Mouse (Mus musculus) spleen, adult 18-20 months (tissue): ENCODE results near the gene Skil.
"Not testable (repeated sequence)": the region's sequence is repeated elsewhere in the genome, so short reads cannot be mapped to it uniquely, and the experiment has no call there.

Experiments
- DNase-seq, 2 experiments: peaks; one replicate each; pipeline ENCODE4 v3.0.0; 2022; ENCODE audit warnings: mixed read lengths in 2 of 2

Gene Skil

DNA sequence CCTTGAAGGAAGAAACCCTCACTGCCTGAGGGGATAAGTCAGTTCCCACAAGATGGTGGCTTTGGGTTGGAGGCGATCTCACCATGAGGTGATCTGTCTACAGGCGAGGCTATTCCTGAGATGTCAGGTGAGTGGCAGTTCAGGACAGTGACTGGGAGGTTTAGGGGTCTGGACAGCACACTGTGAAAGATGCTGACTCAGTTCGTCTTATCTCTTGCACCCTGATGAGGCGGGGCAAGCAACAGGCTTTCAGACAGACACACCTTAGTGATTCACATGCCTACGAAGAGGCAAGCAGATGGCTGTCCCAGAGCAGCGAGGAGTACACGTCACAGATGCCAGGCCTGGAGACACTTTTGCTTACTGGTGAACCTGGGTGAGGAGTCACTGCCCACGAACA, 39.4 kb downstream of the Skil start:
- no peak for DNase-seq

DNA sequence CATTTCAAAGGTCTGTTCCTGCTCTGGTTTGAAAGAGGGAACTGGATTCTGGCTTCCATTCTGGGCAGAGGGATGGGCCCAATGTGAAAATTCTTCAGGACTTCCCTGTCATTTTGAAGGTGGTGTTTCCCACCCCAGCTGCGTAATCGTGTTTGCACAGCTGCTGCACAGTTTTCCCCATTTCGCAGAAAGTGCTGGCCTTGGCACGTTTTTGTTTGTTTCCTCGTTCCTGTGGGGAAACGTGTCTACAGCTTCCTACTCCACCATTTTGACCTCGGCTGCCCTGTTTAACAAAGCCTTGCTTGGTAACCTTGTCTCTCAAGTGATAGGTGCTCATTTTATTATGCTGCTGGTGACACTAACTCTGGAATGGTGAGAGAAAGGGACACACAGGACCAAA, 39.8 kb downstream of the Skil start:
- DNase-seq, result no peak

DNA sequence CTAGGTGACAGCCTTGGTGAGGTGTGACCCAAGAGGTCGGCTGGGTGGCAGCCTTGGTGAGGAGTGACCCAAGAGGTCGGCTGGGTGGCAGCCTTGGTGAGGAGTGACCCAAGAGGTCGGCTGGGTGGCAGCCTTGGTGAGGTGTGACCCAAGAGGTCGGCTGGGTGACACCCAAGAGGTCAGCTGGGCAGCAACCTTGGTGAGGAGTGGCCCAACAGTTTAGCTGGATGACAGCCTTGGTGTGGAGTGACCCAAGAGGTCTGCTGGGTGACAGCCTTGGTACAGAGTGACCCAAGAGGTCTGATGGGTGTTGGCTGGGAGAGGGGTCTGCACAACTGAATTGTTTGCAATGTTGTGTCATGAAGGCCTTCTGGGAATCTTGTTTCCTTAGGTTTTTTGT, 41.7 kb downstream of the Skil start:
- not testable (repeated sequence) for DNase-seq

DNA sequence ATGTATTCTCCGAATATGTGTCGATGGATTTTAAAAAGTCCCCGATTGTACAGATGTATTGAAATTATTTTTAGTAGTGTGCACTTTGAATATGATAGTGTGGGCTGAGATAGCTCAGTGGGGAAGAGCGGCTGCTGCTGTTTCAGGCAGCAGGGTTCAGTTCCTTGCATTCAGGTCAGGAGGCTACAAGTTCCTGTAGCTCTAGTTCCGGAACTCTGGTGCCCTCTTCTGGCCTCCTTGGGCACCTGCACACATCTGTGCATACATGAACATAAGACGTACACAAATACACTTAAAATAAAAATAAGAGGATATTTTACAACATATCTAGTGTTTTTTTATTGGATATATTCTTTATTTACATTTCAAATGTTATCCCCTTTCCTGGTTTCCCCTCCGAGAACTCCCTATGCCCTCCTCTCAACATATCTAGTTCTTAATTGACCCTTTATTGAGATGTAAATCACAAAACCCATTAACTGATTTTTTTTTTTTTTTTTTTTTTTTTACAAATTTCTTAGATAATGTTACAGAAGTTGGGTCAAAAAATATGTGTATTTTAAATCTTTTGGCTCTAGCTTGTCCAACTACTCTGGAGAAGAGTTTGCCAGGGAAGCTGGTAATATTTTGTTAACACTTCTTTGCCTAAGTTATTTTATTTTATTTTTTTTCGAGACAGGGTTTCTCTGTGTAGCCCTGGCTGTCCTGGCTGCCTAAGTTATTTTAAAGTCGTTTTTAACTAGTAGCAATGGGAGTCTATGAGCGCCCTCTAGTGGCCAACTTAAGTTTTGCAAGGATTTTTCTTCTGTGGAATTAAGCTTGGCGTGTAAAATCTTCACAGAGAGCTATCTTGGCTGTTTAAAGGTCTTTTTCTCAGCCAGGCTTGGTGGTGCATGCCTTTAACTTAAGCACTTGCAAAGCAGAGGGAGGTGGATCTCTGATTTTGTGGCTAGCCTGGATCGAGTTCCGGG, 43.9 kb downstream of the Skil start:
- DNase-seq, result peak in 1 of 2 experiments; percentile 68

DNA sequence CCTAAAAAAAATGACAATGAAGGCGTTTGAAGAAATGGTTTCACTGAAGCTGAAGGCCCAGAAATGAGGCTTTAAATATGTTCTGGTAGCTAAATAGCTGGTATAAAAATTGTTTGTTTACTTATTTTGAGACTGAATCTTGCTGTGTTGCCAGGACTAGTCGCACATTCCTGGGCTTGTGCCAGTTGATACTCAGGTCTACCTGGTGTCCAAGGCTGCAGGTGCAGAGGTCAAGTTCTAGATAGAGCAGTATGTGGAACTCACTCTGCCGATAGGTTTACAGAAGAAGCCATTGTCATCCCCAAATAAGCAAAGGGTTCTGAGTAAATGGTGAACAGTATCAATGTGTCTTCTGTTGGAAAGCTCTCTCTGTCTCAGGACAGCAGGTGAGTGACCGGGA, 46.8 kb downstream of the Skil start:
- no peak for DNase-seq

DNA sequence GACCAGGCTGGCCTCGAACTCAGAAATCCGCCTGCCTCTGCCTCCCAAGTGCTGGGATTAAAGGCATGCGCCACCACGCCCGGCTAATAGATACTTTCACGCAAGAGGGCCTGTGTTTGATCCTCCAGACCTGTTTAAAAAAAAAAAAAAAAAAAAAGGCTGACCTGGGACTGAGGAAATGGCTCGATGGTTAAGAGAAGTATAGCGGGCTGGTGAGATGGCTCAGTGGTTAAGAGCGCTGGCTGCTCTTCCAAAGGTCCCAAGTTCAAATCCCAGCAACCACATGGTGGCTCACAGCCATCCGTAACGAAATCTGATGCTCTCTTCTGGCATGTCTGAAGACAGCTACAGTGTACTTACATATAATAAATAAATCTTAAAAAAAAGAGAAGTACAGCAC, 50.4 kb downstream of the Skil start:
- not testable (repeated sequence) for DNase-seq

DNA sequence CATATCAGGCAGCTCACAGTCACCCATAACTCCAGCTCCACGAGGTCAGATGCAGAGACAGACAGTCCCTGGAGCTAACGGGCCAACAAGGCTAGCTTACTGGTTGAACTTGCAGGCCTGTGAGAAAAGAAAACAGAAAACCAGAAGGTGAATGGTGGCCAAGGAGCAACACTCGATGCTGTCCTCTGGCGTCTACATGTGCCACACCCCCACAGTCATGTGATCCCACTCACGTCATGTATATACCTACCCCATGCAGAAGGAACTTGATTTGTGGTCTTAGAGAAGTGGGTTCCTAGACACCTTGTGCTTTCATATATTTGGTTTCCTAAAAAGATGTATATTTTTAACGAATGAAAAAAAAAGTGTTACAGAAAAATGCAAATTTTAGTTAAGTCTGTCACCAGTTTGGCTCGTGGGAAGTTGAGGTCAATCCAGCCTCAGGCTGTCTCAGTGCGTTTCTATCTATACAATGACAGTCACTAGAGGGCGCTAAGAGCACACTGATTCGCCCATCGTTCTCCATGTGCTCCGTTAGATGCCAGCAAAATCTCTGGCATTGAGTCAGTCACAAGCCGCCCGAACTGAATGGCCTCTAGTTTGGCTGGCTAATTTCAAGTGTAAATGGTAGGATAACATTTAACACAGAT, 50.9 kb downstream of the Skil start:
- peak in 1 of 2 experiments; percentile 28 for DNase-seq

DNA sequence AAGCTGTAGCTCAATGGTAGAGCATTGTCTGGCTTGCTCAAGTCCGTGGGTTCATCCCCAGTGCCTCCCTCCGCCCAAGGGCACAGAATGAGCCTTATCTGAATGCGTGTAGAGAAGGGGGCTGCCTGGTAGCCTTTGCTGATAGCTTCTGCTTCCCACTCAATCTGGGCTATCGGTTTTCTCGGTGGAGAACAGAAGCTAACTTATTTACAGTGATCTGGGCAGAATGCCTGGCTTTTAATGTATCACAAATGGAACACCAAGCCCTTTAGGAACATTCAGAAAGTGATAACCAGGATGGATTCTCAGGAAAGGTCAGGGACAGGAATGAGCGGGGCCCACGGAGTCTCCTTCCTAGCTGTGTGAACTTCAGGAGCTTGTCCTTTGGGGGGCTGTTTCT, 53.7 kb downstream of the Skil start:
- DNase-seq, result no peak

DNA sequence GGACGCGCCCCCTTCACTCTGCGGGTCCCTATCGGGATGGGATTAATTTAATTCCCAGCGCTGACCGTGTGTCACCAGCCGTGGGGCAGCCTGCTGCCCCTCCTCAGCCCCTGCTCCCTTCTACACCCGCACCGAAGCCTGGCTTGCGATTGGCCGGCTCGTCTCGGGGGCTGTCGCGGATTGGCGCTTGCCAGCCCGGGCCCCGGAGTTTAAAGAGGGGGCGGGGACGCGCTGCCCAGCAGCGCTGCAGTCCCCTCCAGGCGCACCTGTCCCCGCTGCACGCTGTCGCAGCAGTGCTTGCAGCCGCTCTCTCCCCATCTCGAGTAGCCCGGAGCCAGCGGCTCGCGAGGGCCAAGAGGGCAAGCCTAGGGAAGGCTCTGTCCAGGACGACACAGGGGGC, 54.8 kb downstream of the Skil start, which contains the start of gene Cldn11:
Cldn11 (plus strand) TSS at position 215 of the 400 bp plus-strand sequence.
- DNase-seq, result no peak

DNA sequence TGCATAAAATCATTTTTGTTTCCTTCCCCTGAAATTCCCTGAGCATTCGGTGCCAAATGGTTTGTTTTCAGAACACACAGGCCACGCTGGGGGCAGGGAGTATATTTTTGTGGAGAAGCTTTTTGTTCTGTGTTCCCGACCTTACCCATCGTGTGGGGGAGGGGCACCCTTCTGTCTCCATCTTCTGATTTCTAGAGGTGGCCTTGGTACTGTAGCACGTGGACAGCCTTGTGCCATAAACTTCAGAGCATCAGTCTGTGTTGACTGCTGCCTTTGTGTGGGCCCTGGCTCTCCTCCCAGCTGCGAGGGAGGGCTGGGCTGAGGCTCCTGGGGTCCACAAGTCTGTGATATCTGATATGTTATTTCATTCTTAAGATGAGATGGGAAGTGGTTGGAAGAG, 57.2 kb downstream of the Skil start:
- DNase-seq, result no peak

DNA sequence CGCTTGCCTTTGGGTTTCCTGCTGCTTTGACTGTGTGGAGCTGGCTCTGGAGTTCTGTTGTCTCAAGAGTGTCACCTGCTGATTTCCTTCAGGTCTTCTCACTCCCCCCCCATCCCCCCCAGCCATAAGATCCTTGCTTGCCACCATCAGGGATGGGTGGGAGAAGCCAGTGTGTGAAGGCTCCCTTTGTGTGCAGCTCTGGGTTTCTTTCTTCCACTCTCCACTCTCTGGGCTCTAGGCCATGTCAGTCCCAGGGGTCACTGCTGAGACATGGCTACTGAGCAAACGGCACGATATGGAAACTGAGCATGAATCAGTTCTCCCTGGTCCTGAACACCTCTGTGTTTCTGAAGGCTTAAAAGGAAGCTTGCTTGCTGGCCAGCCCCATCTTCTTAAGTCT, 61.3 kb downstream of the Skil start:
- no peak for DNase-seq

DNA sequence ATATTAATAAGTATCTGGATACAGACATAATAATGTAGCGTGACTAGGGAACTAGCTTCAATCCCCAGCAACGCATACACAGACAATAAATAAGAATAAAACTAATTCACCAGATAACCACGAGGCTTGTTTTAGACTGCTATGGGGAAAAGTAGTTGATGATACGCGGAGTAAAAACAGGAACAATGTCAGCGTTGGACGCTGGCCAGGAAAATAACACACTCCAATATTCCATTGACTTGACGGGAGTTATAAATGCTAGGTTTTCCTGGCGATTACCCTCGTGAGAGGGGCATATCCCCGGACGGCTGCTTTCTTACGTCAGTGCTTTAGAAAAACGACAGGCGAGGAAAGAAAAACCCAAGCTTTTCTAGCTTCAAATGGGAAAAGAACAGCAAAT, 62.9 kb downstream of the Skil start:
- no peak for DNase-seq

DNA sequence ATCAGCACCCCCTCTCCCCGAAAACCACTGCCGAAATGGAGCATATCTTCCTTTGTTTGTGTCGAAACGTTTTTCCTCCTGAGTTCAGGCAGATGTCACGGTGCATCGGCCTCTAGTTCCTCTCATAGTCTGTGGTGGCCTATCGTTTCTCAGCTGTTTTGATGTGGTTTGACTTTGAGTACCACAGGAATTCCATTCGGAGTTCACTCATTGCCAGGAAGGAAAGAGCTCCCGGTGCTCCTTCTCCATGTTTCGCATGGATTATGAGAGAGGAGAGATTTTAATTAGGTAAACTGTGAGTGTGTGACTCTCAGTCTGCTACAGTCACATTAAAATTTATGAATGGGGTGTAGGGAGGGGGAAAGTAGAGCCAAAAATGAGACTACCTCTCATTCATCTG, 65.2 kb downstream of the Skil start:
- DNase-seq, result no peak

DNA sequence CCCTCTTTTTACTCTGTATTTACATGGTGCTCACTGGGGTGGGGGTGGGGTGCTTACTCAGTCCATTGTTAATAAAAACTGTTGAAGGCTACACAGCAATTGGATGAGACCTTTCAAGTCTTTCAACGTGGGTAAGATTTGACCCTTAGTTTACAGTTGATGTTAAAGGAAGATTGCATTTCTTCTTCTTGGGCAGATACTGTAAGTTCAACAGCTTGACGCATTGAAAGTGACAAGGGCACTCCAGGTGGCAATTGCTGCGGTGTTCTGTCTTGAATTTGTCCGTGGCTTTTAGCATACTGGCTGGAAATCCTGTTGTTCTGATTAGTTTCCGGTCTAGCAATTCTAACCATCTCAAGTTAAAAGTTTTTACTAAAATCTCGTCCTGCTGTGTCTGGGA, 66.5 kb downstream of the Skil start:
- no peak for DNase-seq

DNA sequence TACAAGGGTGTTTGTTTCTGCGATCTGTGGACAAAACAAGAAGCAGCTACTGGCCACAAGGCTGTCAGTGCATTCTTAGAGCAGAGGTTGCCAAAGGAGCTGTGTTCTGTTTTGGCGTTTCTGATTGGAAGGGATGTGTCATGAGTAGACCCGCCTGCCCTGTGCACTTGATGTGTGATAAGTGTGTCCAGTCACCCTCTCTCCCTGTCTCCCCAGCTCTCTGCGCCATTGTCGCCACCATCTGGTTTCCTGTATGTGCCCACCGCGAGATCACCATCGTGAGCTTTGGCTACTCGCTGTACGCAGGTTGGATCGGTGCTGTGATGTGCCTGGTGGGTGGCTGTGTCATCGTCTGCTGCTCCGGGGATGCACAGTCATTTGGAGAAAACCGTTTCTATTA, 68.0 kb downstream of the Skil start:
- no peak for DNase-seq

DNA sequence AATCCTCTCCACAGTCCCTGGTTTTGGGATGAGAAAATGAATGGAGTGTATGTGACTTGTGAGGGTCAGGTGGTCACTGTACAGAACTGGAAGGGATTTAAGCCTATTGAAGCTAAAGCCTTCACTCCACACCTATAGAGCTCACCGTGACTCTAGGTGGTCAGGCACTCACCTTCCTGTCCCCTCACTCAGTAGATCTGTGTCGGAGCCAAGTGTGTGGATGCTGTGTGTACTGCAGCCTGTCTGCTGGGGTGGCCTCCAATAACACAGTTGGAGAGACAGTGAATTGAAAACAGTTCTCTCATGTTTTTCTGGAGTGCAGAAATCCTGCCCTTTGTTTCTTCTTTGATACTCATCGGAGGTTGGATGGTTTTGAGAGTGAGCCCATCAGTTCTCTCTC, 70.9 kb downstream of the Skil start:
- DNase-seq, result no peak

DNA sequence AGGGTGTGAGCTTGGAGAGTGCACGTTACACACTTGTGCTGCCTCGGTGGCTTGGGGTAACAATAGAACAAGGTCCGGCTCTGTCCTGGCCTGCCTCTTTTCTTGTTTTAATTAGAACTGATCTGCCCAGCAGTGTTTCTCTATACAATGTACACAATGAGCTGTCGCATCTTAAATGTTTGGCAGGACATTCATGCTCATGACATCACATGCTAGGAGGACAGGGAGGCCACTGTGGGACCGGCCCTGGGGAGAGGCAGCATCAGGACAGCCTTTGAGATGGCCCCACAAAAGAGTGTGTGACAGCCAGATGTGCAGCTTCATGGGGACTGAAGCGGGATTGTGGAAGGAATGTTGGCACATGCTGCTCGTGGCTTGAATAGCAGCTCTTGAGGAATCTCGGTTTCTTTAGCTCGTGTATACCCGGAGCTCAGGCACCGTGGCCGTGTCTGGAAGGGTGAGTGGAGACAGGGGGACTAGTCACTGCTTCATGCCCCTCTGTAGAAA, 71.6 kb downstream of the Skil start:
- DNase-seq, result no peak
